Mouse (Mus musculus) G1E (cell line): ENCODE measurements around the gene Trpc7. TPM values are rescaled to one million over a fixed set of nuclear protein-coding genes. Genes with fewer than 3 reads are reported as not detected.

Source experiments
- ATAC-seq: 2 replicates; pipeline ENCODE4 v1.8.0; 2016; ENCODE audit warnings: mild to moderate bottlenecking; ENCODE audit not compliant: insufficient number of reproducible peaks, poor library complexity, low FRiP score, severe bottlenecking; ENCODE audit errors: extremely low read depth
- DNase-seq: peaks from one replicate; pipeline ENCODE4 v3.0.0; 2012; ENCODE audit warnings: low spot score
- H3K27me3 ChIP-seq: 2 replicates; pipeline ENCODE4 v1.6.1; 2012; ENCODE audit warnings: mild to moderate bottlenecking, low read length, inconsistent platforms; ENCODE audit not compliant: insufficient read depth
- H3K36me3 ChIP-seq: replicated peaks from 2 replicates; pipeline ENCODE3; 2012; ENCODE audit warnings: mild to moderate bottlenecking, inconsistent platforms
- H3K4me1 ChIP-seq: 2 replicates; pipeline ENCODE4 v1.6.1; 2012; ENCODE audit warnings: low read depth, low read length, inconsistent platforms, mixed read lengths; ENCODE audit not compliant: insufficient read depth
- H3K4me3 ChIP-seq: 2 replicates; pipeline ENCODE4 v1.5.1; 2012; ENCODE audit warnings: low read depth, mild to moderate bottlenecking, inconsistent platforms, low read length, moderate library complexity, mixed read lengths
- H3K9me3 ChIP-seq: replicated peaks from 2 replicates; pipeline ENCODE4 v1.6.1; 2012; ENCODE audit warnings: inconsistent platforms
- CTCF ChIP-seq: IDR thresholded peaks from 2 replicates; pipeline ENCODE4 v1.5.1; 2012; ENCODE audit warnings: low read depth, low read length, inconsistent platforms, mixed read lengths
- GATA1 ChIP-seq: IDR thresholded peaks from 2 replicates; pipeline ENCODE4 v1.6.1; 2012; ENCODE audit warnings: borderline replicate concordance, low read length, inconsistent platforms, mixed read lengths
- GATA2 ChIP-seq: IDR thresholded peaks from 2 replicates; pipeline ENCODE4 v1.6.1; 2012; ENCODE audit warnings: low read depth, low read length, inconsistent platforms, borderline replicate concordance
- POLR2AphosphoS5 ChIP-seq: IDR thresholded peaks from 2 replicates; pipeline ENCODE4 v1.6.1; 2012; ENCODE audit warnings: low read depth, low read length, inconsistent platforms; ENCODE audit not compliant: insufficient replicate concordance
- TAL1 ChIP-seq: conservative IDR thresholded peaks from 2 replicates; pipeline ENCODE4 v1.6.1; 2012; ENCODE audit warnings: low read depth, low read length, inconsistent platforms, mixed read lengths
- polyA plus RNA-seq: library from polyadenylated mRNA; stranded (reverse); fragments of >175 nt; gene quantifications from 2 replicates; pipeline ENCODE4 v1.2.3, GENCODE M21; 2012
- total RNA-seq, 2 experiments: library from RNA; stranded (forward) in 1 of 2; stranded (reverse) in 1 of 2; fragments of 200-1000 nt in 1 of 2; fragments of >200 nt in 1 of 2; fragmentation: Nextera tagmentation in 1 of 2; gene quantifications; 2 replicates each; pipeline ENCODE4 v1.2.3; 2014 to 2017

The Trpc7 gene
- total and polyA plus RNA-seq, 3 experiments, result 0.05 TPM; not detected in 2

DNA sequence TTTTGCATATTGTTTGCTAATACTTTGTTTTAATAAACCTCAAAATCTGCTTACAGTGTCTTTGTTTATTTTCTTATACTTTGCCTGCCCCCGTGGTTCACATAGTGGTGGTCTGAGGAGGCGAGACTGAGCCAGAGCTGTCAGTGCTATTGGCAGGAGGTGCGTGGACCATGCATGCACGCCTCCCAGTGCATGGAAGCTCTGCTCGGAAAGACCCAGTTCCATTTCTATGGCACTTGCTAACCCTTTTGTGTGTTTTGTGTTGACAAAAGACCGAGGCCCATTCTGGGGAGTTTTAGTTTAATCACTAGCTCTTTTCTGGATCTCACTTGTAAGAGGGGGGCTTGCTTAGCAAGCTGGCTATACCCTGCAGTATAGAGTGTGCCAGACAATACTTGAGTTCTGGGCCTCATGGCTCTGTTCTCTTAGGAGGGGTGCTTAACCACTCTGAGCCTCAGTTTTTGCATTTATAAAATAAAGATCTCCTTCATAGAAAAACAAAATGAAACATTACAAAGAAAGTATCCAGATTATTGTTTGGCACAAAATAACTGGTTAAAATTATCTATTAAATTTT, 153.4 kb downstream of the Trpc7 start:
- no peaks in the 10 kb centered on the region for H3K27me3 ChIP-seq

DNA sequence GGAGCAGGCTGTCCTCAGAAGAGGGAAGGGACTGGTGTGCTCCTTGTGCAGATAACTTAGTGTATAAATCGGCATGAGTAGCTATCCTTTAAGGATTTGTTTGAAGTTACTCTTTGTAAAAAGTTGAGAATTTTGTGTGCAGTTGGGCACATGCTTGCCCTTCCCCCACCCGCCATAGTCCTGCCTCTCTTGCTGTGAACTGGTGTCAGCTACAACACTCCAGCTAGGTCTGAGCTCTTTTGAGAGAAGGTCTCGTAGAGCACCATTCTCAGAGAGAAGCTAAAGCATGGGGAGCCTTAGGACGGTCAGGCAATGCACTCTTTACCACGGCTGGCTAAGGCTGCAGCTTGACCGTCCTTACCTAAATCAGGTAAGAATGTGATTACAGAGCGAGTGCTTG, 154.1 kb downstream of the Trpc7 start:
- H3K4me1 ChIP-seq, result no peaks in the 10 kb centered on the region
- no peaks in the 10 kb centered on the region for H3K27me3 ChIP-seq
- TF ChIP-seq POLR2AphosphoS5, result no peak
- no peak for TF ChIP-seq GATA2
- no peak for TF ChIP-seq CTCF
- no peak for TF ChIP-seq TAL1
- no peak for TF ChIP-seq GATA1
- DNase-seq, result no peak
- ATAC-seq, result no peak
- H3K9me3 ChIP-seq, result no peaks in the 10 kb centered on the region
- no peak overlapping the region for H3K4me3 ChIP-seq
- peaks cover 45% of the 10 kb centered on the region for H3K36me3 ChIP-seq

More for the DNA sequence above, 153.4 kb downstream of the Trpc7 start:
- Histone ChIP-seq H3K9me3 (no peaks in the 10 kb centered on the region), H3K4me1 (no peaks in the 10 kb centered on the region), H3K4me3 (no peak overlapping the region), H3K36me3 (peaks cover 39% of the 10 kb centered on the region)
- DNase-seq, result no peak
- ATAC-seq, result no peak
- TF ChIP-seq CTCF (no peak), POLR2AphosphoS5 (no peak), GATA1 (no peak), TAL1 (no peak), GATA2 (no peak)

DNA sequence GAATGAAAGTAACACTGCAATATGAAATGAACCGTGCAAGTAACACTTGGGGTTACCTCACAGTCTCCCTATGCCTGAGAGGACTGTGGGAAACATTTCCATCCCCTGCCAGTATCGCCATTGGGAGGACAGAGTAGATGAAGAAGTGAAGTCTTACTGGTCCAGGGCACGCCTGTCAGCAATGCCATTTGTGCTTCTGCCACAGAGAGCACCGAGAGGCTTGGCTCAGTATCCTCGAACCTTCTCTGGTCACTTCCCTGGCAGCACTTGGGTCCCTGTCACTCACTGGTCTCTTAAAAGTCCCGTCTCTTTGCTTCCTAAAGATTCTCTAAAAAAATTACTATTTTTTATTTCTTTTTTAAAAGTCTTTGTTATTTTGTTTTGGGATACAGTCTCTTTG, 155.3 kb downstream of the Trpc7 start:
- TF ChIP-seq GATA1, result no peak
- no peak for TF ChIP-seq TAL1
- H3K9me3 ChIP-seq, result no peaks in the 10 kb centered on the region

DNA sequence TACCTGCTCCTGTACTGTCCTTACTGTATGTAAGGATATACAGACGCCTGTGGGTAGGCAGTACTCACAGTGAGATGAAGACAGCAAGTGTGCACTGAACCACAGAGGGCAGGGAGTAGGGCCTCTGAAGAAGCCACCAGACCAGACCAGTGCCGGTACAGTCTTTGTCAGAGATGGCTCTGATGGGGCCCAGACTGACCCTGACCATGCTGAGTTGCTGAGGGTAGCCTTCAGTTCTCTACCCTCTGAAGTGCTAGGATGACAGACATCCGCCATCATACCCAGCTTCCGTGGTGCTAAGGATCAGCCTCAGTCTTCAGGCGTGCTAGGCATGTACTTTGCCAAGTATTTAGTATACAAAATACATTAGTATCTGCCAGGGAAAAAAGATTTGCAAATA, 156.2 kb downstream of the Trpc7 start:
- peaks cover 3% of the 10 kb centered on the region; the same call in 1 of the 2 replicates for H3K4me1 ChIP-seq
- peaks cover 59% of the 10 kb centered on the region for H3K36me3 ChIP-seq
- H3K4me3 ChIP-seq, result no peak overlapping the region
- H3K27me3 ChIP-seq, result no peaks in the 10 kb centered on the region
- DNase-seq (no peak), ATAC-seq (no peak)
- H3K9me3 ChIP-seq, result no peaks in the 10 kb centered on the region
- TF ChIP-seq TAL1 (no peak), GATA1 (no peak)

More for the DNA sequence above, 155.3 kb downstream of the Trpc7 start:
- DNase-seq (no peak), ATAC-seq (no peak)
- Histone ChIP-seq H3K4me3 (no peak overlapping the region), H3K27me3 (no peaks in the 10 kb centered on the region), H3K36me3 (peaks cover 53% of the 10 kb centered on the region), H3K4me1 (peaks cover 2% of the 10 kb centered on the region; the same call in 1 of the 2 replicates)

DNA sequence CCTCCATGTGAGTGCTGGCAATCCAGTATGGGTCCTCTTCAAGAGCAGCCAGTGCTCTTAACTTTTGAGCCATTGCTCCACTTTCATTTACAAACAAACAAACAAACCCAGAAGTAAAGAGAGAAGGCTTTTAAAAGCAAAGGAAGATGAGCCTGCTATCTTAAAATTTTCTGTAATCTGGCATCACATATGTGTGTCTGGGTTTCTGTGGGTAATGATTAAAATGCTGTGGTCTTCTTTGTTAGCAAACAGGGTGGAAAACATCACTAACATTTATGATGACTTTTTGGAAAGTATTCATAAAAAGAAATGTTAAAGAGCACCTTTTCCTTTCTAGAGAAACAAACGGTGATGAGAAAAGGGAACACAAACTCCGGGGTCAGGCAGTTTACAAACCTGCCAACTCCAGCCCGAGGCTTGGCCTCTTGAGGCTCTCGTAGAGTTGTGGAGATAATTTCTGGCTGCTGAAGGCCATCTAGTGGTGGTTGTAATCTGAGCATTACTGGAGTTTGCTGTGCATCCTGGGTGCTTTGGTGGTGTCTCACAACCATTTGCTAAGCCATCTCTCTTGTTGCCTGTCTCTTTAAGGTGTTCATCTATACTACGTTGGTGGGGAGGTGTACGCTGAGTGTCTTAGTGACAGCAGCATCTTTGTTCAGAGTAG, 160.4 kb downstream of the Trpc7 start:
- peaks cover 3% of the 10 kb centered on the region; the same call in 1 of the 2 replicates for H3K4me1 ChIP-seq
- TF ChIP-seq CTCF (no peak), GATA1 (no peak), POLR2AphosphoS5 (no peak), GATA2 (no peak), TAL1 (no peak)
- ATAC-seq (peak; percentile 68), DNase-seq (no peak)
- no peaks in the 10 kb centered on the region for H3K9me3 ChIP-seq
- no peaks in the 10 kb centered on the region for H3K27me3 ChIP-seq
- no peak overlapping the region for H3K4me3 ChIP-seq
- H3K36me3 ChIP-seq, result peaks cover 75% of the 10 kb centered on the region

DNA sequence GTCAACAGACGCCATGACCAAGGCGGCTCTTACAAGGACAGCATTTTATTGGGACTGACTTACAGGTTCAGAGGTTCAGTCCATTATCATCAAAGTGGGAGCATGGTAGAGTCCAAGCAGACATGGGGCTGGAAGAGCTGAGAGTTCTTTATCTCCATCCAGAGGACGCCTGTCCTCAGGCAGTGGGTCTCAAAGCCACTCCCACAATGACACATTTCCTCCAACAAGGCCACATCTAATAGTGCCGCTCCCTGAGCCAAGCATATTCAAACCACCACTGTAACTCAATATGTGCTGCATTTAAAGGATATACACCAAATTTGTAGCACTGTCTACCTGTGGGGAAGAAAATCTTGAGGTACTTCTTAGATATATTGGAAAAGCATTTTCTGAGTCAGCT, 161.2 kb downstream of the Trpc7 start:
- ATAC-seq, result no peak
- Histone ChIP-seq H3K9me3 (no peaks in the 10 kb centered on the region), H3K4me1 (peaks cover 3% of the 10 kb centered on the region; the same call in 1 of the 2 replicates), H3K4me3 (no peak overlapping the region), H3K36me3 (peaks cover 76% of the 10 kb centered on the region), H3K27me3 (no peaks in the 10 kb centered on the region)
- no peak for DNase-seq
- no peak for TF ChIP-seq CTCF
- no peak for TF ChIP-seq GATA1
- no peak for TF ChIP-seq GATA2
- no peak for TF ChIP-seq TAL1
- no peak for TF ChIP-seq POLR2AphosphoS5

DNA sequence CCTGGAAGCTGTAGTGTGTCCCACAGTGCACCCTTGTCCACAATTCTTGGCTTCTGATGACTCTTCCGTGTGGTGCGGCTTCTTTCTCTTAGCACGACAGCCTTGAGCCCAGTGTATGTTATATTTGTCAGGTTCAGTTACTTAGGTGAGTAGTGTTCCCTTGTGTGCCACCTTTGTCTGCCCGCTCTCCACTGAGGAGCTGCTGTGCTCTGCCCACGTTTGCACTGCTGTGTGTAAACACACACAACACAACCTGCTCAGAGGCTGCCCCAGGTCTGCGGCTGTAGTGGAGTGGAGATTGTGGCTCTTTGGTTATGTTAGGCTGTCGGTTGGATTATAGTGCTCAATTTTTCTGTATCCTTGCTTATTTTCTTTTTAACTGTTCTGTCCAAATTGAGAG, 166.7 kb downstream of the Trpc7 start:
- no peaks in the 10 kb centered on the region for H3K9me3 ChIP-seq
- no peak overlapping the region for H3K4me3 ChIP-seq
- no peaks in the 10 kb centered on the region for H3K27me3 ChIP-seq
- no peaks in the 10 kb centered on the region for H3K4me1 ChIP-seq
- DNase-seq (no peak), ATAC-seq (no peak)
- TF ChIP-seq GATA2 (no peak), CTCF (no peak), POLR2AphosphoS5 (no peak), TAL1 (no peak), GATA1 (no peak)
- H3K36me3 ChIP-seq, result peaks cover 85% of the 10 kb centered on the region
